Mouse (Mus musculus) E14TG2a.4 (cell line): ENCODE measurements around the gene Il5ra.

Experiments
- CTCF ChIP-seq: conservative IDR thresholded peaks from 2 replicates; pipeline ENCODE4 v1.5.1; 2014; ENCODE audit warnings: low read length
- NANOG ChIP-seq: IDR thresholded peaks from 2 replicates; pipeline ENCODE4 v1.6.1; 2014; ENCODE audit warnings: borderline replicate concordance, low read length, mixed read lengths
- POU5F1 ChIP-seq: IDR thresholded peaks from 2 replicates; pipeline ENCODE4 v1.6.1; 2014; ENCODE audit warnings: low read length, borderline replicate concordance

GRCm38 (mm10) chr6:106760473-106761218 is 11.8 kb upstream of the Il5ra start:
- TF ChIP-seq CTCF, result no peak
- no peak for TF ChIP-seq POU5F1
- TF ChIP-seq NANOG, result no peak
